Mouse (Mus musculus): ENCODE results near the gene Zbtb34.
A peak's percentile ranks its signal among the peaks of the same experiment; 100 is the strongest.

Zbtb34 gene

GRCm38 (mm10) chr2:33401217-33401616, 29.9 kb downstream of the Zbtb34 start:
- DNase-seq (ENCODE audit: low spot score): no peak

GRCm38 (mm10) chr2:33400541-33400940, 30.6 kb downstream of the Zbtb34 start:
- DNase-seq (ENCODE audit: low spot score): no peak

DNA sequence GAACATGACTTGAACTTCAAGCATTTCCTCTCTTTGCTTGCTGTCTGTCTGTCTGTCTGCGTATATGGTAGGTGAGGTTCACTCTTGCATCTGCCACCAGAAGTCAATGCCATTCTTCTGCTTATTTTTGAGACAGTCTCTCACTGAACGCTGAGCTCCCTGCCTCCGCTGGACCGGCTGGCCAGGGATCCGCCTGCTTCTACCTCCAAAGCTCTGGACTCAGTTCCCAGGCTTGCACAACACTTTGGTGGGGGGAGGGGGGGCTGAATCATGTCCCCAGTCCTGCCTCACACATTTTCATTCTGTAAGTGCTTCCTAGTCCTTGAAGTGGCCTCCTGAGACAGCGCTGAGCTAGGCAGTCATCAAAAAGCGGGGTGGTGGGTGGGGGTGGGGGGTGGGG, 32.0 kb downstream of the Zbtb34 start:
- DNase-seq (ENCODE audit: low spot score): peak; percentile 61

DNA sequence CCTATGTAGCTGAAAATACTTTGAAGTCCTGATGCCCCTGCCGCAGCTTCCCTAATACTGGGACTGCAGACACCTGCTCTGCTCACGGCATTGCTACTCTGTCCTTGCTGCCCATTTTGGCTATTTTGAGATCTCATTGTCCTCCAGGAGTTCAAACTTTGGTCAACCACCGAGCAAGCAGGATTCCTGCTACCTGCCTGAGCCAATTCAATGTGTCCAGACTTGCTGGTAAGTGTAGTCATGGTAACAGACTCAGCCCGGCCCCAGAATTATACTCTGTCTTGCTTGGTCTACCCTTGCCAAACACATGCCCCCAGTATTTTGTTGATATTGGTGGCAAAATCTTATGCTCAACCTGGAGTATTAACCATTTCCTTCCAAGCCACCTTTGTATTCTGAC, 34.1 kb downstream of the Zbtb34 start:
- no peak for DNase-seq (ENCODE audit: low spot score)

GRCm38 (mm10) chr2:33395053-33395452, 36.1 kb downstream of the Zbtb34 start:
- DNase-seq (ENCODE audit: low spot score): no peak

- no peak for DNase-seq (ENCODE audit: low spot score)
Measured at GRCm38 (mm10) chr2:33393951-33394635, 37.0 kb downstream of the Zbtb34 start.

DNA sequence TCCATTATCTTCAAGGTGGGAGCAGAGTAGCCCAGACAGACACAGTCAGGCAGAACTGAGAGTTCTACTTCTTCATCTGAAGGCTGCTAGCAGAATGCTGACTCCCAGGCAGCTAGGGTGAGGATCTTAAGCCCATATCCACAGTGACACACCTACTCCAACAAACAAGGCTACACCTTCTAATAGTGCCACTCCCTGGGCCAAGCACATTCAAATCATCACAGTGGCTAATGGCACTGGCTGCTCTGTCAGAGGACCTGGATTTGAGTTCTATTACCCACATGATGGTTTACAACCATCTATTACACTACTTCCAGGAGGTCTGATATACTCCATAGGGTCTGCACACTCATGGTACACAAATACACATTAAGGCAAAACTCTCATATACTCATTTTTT, 38.1 kb downstream of the Zbtb34 start:
- DNase-seq (ENCODE audit: low spot score): no peak

- no peak for DNase-seq (ENCODE audit: low spot score)
Measured at GRCm38 (mm10) chr2:33371648-33372408, 59.3 kb downstream of the Zbtb34 start.

- peak; percentile 95 for DNase-seq (ENCODE audit: low spot score)
Measured at GRCm38 (mm10) chr2:33370777-33371647, 60.1 kb downstream of the Zbtb34 start, which contains the start of gene Ralgps1. TSS of gene Ralgps1 (minus strand) at chr2:33371486.

GRCm38 (mm10) chr2:33370276-33370776, 60.8 kb downstream of the Zbtb34 start:
- DNase-seq (ENCODE audit: low spot score): no peak

GRCm38 (mm10) chr2:33369453-33369852, 61.7 kb downstream of the Zbtb34 start:
- no peak for DNase-seq (ENCODE audit: low spot score)

- DNase-seq (ENCODE audit: low spot score): peak; percentile 29
Measured at GRCm38 (mm10) chr2:33368486-33368885, 62.6 kb downstream of the Zbtb34 start.

- peak; percentile 75 for DNase-seq (ENCODE audit: low spot score)
Measured at GRCm38 (mm10) chr2:33365703-33366471, 65.2 kb downstream of the Zbtb34 start.

- DNase-seq (ENCODE audit: low spot score): no peak
Measured at GRCm38 (mm10) chr2:33364656-33365055, 66.5 kb downstream of the Zbtb34 start.

DNA sequence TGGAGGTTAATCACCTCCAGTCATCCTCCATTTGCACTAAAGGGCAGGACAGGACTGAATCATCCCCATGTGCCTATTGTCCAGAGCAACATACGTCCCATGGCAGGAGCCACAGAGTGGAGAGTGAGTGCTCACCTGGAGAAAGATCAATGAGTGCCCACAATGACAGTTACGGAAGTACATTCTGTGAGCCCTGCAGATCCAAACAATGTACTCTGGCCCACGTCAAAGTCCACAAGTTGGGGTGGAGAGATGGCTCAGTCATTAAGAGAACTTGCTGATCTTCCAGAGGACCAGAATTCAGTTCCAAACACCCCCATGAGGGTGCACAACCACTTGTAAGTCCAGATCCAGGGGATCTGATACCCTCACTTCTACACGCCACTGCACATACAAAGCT, 67.2 kb downstream of the Zbtb34 start:
- no peak for DNase-seq (ENCODE audit: low spot score)

DNA sequence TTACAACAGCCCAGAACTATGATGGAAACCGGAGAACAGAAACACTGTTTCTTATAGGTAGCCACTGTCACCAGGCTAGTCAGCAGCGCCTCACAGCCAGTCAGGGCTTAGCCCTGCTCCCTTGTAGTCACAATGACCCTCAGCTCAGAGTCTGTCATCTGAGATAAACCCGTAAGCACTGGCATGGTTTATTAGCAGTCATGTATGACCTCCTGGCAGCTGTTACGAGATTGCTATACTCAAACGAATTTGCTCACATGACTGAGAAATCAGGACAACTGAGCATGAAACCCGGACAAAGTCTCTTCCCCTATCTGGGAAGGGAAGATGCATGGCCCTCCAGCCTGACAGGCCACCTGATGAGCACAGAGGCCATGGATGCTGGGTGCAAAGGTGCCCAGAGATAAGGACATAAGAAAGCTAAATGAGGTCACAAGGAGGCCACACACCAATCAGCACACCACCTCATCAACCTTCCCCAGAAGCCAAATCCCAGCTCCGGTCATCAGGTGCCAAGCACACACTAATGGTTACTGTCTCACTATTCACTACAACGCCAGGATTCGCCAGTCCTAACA, 69.9 kb downstream of the Zbtb34 start:
- DNase-seq (ENCODE audit: low spot score): no peak

DNA sequence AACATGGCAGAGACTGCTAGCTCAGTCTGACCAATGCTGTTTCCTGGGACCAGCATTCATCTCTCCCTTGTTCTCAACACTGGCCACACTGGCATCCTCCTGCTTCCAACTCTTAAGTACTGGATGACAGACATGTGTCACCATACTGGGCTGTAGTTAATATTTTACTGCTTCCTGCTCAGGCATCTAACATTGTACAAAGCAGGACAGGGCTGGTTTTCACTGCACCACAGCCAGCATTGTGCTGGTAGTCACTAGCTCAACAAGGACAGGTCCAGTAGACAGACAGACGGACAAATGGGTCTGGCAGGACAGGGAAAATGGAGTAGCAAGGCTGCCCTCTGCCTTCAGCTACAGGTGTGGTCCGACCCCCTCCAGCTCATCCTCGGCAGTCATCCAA, 70.6 kb downstream of the Zbtb34 start:
- no peak for DNase-seq (ENCODE audit: low spot score)

DNA sequence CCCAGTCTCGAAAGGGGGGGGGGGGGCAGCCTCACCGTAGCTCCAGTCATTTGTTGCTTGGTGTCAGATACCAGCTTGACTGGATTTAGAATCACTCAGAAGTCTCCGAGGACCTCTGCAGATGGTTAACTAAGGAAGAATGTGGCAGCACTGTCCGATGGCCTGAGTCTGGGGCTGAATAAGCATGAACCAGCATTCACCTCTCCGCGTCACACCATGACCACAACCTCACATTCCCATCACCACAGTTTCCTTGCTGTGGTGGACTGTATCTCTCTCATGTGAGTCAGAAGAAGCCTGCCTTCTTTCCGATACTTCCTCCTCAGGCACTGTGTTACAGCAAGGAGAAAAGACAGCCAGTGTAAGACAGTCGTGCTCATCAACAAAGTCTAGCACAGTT, 71.9 kb downstream of the Zbtb34 start:
- no peak for DNase-seq (ENCODE audit: low spot score)

DNA sequence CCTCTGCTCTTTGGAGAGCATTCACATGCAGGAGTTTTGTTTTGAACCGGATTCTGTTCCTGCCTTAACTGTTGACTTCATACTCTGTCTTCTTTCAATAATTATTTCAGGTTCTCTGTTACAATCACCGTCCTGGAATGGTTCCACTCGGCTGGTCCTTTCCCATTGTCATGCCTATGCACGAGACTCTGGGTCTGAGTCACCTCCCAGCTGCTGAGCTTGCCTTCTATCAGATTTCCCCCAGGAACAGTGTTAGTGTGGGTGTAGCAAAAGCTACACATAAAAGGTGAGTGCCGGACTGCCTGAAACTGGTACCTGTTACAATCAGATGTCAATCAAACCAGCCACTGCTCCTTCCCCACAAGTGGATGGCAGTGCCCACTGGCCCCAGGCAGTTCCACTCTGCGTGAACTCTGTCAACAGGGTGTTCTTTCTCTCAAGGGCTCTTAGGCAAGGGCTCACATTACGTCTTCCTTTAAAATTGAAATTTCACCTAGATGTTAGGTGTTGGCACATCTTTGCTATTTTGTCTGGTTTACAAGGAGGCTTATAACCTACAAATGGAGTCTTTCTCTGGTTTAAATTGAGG, 73.8 kb downstream of the Zbtb34 start:
- no peak for DNase-seq (ENCODE audit: low spot score)

Data from adipocyte (in vitro differentiated cells).